Mouse (Mus musculus) kidney, postnatal 0 days (tissue): ENCODE results near the gene Piwil4. TPM values are rescaled to one million over a fixed set of nuclear protein-coding genes. Genes with fewer than 3 reads are reported as not detected.
A peak's percentile ranks its signal among the peaks of the same experiment; 100 is the strongest.

ENCODE experiments used
- ATAC-seq: fragments of 200-750 bp; cut with Nextera tagmentation; replicated peaks from 2 replicates; pipeline ENCODE4 v1.8.0; 2017; ENCODE audit warnings: low read depth, moderate number of reproducible peaks, moderate TSS enrichment, moderate library complexity; ENCODE audit not compliant: low FRiP score
- DNase-seq: peaks from one replicate; pipeline ENCODE4 v3.0.0-alpha.2; 2016; ENCODE audit warnings: low spot score
- H3K27ac ChIP-seq: fragments of 300-500 bp; sonication (generic); 2 replicates; pipeline ENCODE4 v1.5.1; 2014; ENCODE audit warnings: mild to moderate bottlenecking
- H3K27me3 ChIP-seq: fragments of 300-500 bp; sonication (generic); 2 replicates; pipeline ENCODE4 v1.6.1; 2014; ENCODE audit warnings: low read length, mixed read lengths; ENCODE audit not compliant: insufficient read depth
- H3K36me3 ChIP-seq: fragments of 300-500 bp; sonication (generic); 2 replicates; pipeline ENCODE4 v1.6.1; 2014; ENCODE audit warnings: low read length, mixed read lengths; ENCODE audit not compliant: insufficient read depth
- H3K4me1 ChIP-seq: fragments of 300-500 bp; sonication (generic); replicated peaks from 2 replicates; pipeline ENCODE4 v1.6.1; 2014; ENCODE audit warnings: antibody characterized with exemption, low read length, mixed read lengths; ENCODE audit not compliant: insufficient read depth
- H3K4me2 ChIP-seq: fragments of 300-500 bp; sonication (generic); 2 replicates; pipeline ENCODE4 v1.6.1; 2014; ENCODE audit warnings: mild to moderate bottlenecking, low read length, moderate library complexity, mixed read lengths
- H3K4me3 ChIP-seq: fragments of 300-500 bp; sonication (generic); replicated peaks from 2 replicates; pipeline ENCODE4 v1.5.1; 2014; ENCODE audit warnings: low read depth, low read length
- H3K9ac ChIP-seq: fragments of 300-500 bp; sonication (generic); 2 replicates; pipeline ENCODE4 v1.6.1; 2014; ENCODE audit warnings: low read depth, low read length
- H3K9me3 ChIP-seq: fragments of 300-500 bp; sonication (generic); replicated peaks from 2 replicates; pipeline ENCODE4 v1.6.1; 2016; ENCODE audit warnings: low read length, inconsistent platforms, mixed read lengths
- CTCF ChIP-seq: IDR thresholded peaks from 2 replicates; pipeline ENCODE4 v1.5.1; 2016; ENCODE audit warnings: antibody characterized with exemption, low read depth, mild to moderate bottlenecking, moderate library complexity
- WGBS: fragments of 180-500 bp; shearing (Covaris S2); extraction: QIAGEN DNeasy Blood & Tissue Kit; methylation state at CpG from one replicate; pipeline ENCODE4 v1.1.7; 2014; 5-methylcytosine and 5-hydroxymethylcytosine counted together
- polyA plus RNA-seq: library from polyadenylated mRNA; unstranded; fragments of >200 nt; fragmentation: Nextera tagmentation; extraction: Ambion mirVana; gene quantifications from 2 replicates; pipeline ENCODE4 v1.2.1, GENCODE M21; 2015

Gene Piwil4
- polyA plus RNA-seq, 1 experiment from 2014 or later, result 0.11 TPM

GRCm38 (mm10) chr9:14752001-14752522 is 11.5 kb upstream of the Piwil4 start, which contains the start of gene Fut4:
TSS of gene Fut4 (minus strand) at chr9:14752393.
- ATAC-seq (peak; percentile 86), DNase-seq (peak; percentile 54)
- Histone ChIP-seq H3K9ac (peak within 1 kb of the TSS; percentile 56), H3K9me3 (no peaks in the 10 kb centered on the region), H3K27ac (peak within 1 kb of the TSS; percentile 36; the same call in 1 of the 2 replicates), H3K4me2 (peak within 1 kb of the TSS; percentile 95), H3K4me3 (peak within 1 kb of the TSS; percentile 49), H3K4me1 (peaks cover 11% of the 10 kb centered on the region), H3K36me3 (no peaks in the 10 kb centered on the region), H3K27me3 (no peaks in the 10 kb centered on the region)
- TF ChIP-seq CTCF, result 0 out of 2 replicates have a peak, but pooled peaks have one; percentile 8
- WGBS, result under 1% methylated on average over 28 of the region's 28 CpGs

- peak; percentile 80 for ATAC-seq
- TF ChIP-seq CTCF, result no peak
- under 1% methylated on average over 50 of the region's 50 CpGs for WGBS
These were observed 11.0 kb upstream of the Piwil4 start for GRCm38 (mm10) chr9:14751503-14752000.

GRCm38 (mm10) chr9:14750901-14751502 is 10.5 kb upstream of the Piwil4 start:
- H3K27ac ChIP-seq, result no peak overlapping the region
- peak overlapping the region; percentile 49 for H3K4me3 ChIP-seq
- ATAC-seq (peak; percentile 18; the same call in 1 of the 2 replicates), DNase-seq (no peak)
- H3K27me3 ChIP-seq, result no peaks in the 10 kb centered on the region
- peaks cover 11% of the 10 kb centered on the region for H3K4me1 ChIP-seq
- H3K9ac ChIP-seq, result peak overlapping the region; percentile 56
- TF ChIP-seq CTCF, result no peak
- H3K4me2 ChIP-seq, result peak overlapping the region; percentile 95
- H3K36me3 ChIP-seq, result no peaks in the 10 kb centered on the region
- no peaks in the 10 kb centered on the region for H3K9me3 ChIP-seq
- WGBS, result 66% methylated on average over 42 of the region's 42 CpGs

More at GRCm38 (mm10) chr9:14751503-14752000, 11.0 kb upstream of the Piwil4 start:
- Histone ChIP-seq H3K4me1 (peaks cover 11% of the 10 kb centered on the region), H3K9ac (peak overlapping the region; percentile 56), H3K36me3 (no peaks in the 10 kb centered on the region), H3K27me3 (no peaks in the 10 kb centered on the region), H3K4me3 (peak overlapping the region; percentile 49), H3K27ac (no peak overlapping the region), H3K9me3 (no peaks in the 10 kb centered on the region), H3K4me2 (peak overlapping the region; percentile 95)
- peak; percentile 35 for DNase-seq

- Histone ChIP-seq H3K27me3 (no peaks in the 10 kb centered on the region), H3K36me3 (no peaks in the 10 kb centered on the region), H3K9ac (no peak overlapping the region), H3K27ac (no peak overlapping the region), H3K4me2 (no peak overlapping the region), H3K4me3 (no peak overlapping the region), H3K4me1 (no peaks in the 10 kb centered on the region), H3K9me3 (no peaks in the 10 kb centered on the region)
- DNase-seq (no peak), ATAC-seq (no peak)
- 78% methylated on average over 4 of the region's 4 CpGs for WGBS
- TF ChIP-seq CTCF, result no peak
These were observed 909 bp downstream of the Piwil4 start for GRCm38 (mm10) chr9:14739498-14740150.

GRCm38 (mm10) chr9:14730941-14731541 is 9.5 kb downstream of the Piwil4 start:
- Histone ChIP-seq H3K27me3 (no peaks in the 10 kb centered on the region), H3K9me3 (no peaks in the 10 kb centered on the region), H3K36me3 (no peaks in the 10 kb centered on the region), H3K4me3 (no peak overlapping the region), H3K9ac (no peak overlapping the region), H3K4me1 (0 out of 2 replicates have a peak, but pooled peaks cover 3% of the 10 kb centered on the region), H3K27ac (peak overlapping the region; percentile 54; the same call in 1 of the 2 replicates), H3K4me2 (no peak overlapping the region)
- no peak for TF ChIP-seq CTCF
- DNase-seq (peak; percentile 40), ATAC-seq (no peak; the same call in 1 of the 2 replicates)
- 15% methylated on average over 9 of the region's 9 CpGs for WGBS

GRCm38 (mm10) chr9:14728365-14728764 is 12.2 kb downstream of the Piwil4 start:
- TF ChIP-seq CTCF, result no peak
- H3K4me3 ChIP-seq, result no peak overlapping the region
- H3K9ac ChIP-seq, result no peak overlapping the region
- H3K27ac ChIP-seq, result no peak overlapping the region
- H3K4me1 ChIP-seq, result 0 out of 2 replicates have a peak, but pooled peaks cover 3% of the 10 kb centered on the region
- H3K4me2 ChIP-seq, result no peak overlapping the region
- no peaks in the 10 kb centered on the region for H3K9me3 ChIP-seq
- no peaks in the 10 kb centered on the region for H3K27me3 ChIP-seq
- WGBS, result 88% methylated on average over 4 of the region's 4 CpGs
- DNase-seq (no peak), ATAC-seq (no peak)
- no peaks in the 10 kb centered on the region for H3K36me3 ChIP-seq
